Mouse (Mus musculus) C2C12 (cell line): ENCODE measurements at regions not wholly inside any gene's neighbourhood (a gene's known extent, or its start where the extent isn't known, plus 50 kb on each side); places are given as distances from the start of the nearest gene placed in this dataset.

Experiments used
- CTCF ChIP-seq: IDR thresholded peaks from one replicate; pipeline ENCODE4 v1.5.1; 2011; ENCODE audit not compliant: control insufficient read depth, insufficient read depth, insufficient read length
- MYOD1 ChIP-seq: IDR thresholded peaks from one replicate; pipeline ENCODE4 v1.6.1; 2011; ENCODE audit warnings: low read depth; ENCODE audit not compliant: control insufficient read depth, insufficient read length
- MYOG ChIP-seq: IDR thresholded peaks from one replicate; pipeline ENCODE4 v1.6.1; 2011; ENCODE audit not compliant: control insufficient read depth, insufficient read length; ENCODE audit errors: extremely low read depth
- USF1 ChIP-seq: IDR thresholded peaks from one replicate; pipeline ENCODE4 v1.6.1; 2011; ENCODE audit warnings: low read depth, mild to moderate bottlenecking, control low read depth, moderate library complexity

GRCm38 (mm10) chr13:99761423-99761822 is 139.5 kb downstream of the Cartpt start:
- TF ChIP-seq CTCF = no peak
- TF ChIP-seq MYOG = no peak
- TF ChIP-seq MYOD1 = no peak
- TF ChIP-seq USF1 = no peak
